Mouse (Mus musculus): ENCODE results near the gene Nckap5. TPM values are rescaled to one million over a fixed set of nuclear protein-coding genes. Genes with fewer than 3 reads are reported as not detected.

Nckap5 gene
- total and polyA plus RNA-seq, 2 experiments, result 0.37 to 0.70 TPM

- 82% methylated on average over 3 of the region's 3 CpGs for WGBS
- Histone ChIP-seq H3K27me3 (ENCODE audit: control insufficient read depth, insufficient read depth, low read length) (no peaks in the 10 kb centered on the region), H3K27ac (replicated peaks; ENCODE audit: insufficient read depth, low read depth, low read length) (no peak overlapping the region), H3K4me1 (ENCODE audit: control insufficient read depth, insufficient read depth, low read length) (no peaks in the 10 kb centered on the region), H3K36me3 (ENCODE audit: control insufficient read depth, insufficient read depth, low read length) (no peaks in the 10 kb centered on the region), H3K4me3 (ENCODE audit: insufficient read depth, low read depth, low read length) (no peak overlapping the region), H3K9ac (ENCODE audit: low read depth, low read length) (no peak overlapping the region), H3K79me2 (ENCODE audit: control insufficient read depth, insufficient read depth, low read length) (no peaks in the 10 kb centered on the region)
- DNase-seq (ENCODE audit: extremely low read depth, low read depth, low spot score), result no peak
- no peak for TF ChIP-seq CTCF (IDR thresholded peaks at IDR 0.05; ENCODE audit: low read depth, low read length)
- TF ChIP-seq POLR2A (IDR thresholded peaks at IDR 0.05; ENCODE audit: extremely low read depth, insufficient read depth, low read length), result no peak
These were observed 491.3 kb downstream of the Nckap5 start for GRCm38 (mm10) chr1:126339250-126339649.

DNA sequence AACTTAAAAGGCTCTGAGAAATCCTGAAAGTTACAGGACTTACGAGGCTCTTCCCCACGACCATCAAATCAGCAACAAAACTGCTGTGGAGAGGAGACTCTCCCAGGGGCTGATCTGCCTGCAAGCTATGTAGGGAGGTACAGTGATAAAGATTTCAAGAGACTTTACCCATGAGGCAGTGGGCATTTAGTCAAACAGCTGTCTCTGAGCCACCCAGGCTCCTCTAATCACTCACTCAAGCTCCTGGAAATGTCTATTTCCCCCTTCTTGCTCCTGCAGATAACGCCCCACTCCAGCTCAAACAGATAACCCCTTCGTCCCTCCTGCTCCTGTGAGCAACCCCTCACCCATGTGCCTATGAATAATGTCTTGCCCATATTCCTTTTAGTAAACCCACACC is 496.4 kb downstream of the Nckap5 start:
- H3K27ac ChIP-seq (replicated peaks; ENCODE audit: insufficient read depth, low read depth, low read length), result no peak overlapping the region
- no peak overlapping the region for H3K4me3 ChIP-seq (ENCODE audit: insufficient read depth, low read depth, low read length)
- H3K9ac ChIP-seq (ENCODE audit: low read depth, low read length), result no peak overlapping the region
- no peaks in the 10 kb centered on the region for H3K36me3 ChIP-seq (ENCODE audit: control insufficient read depth, insufficient read depth, low read length)
- H3K27me3 ChIP-seq (ENCODE audit: control insufficient read depth, insufficient read depth, low read length), result no peaks in the 10 kb centered on the region
- no peaks in the 10 kb centered on the region for H3K4me1 ChIP-seq (ENCODE audit: control insufficient read depth, insufficient read depth, low read length)
- no peak for DNase-seq (ENCODE audit: extremely low read depth, low read depth, low spot score)
- no peaks in the 10 kb centered on the region for H3K79me2 ChIP-seq (ENCODE audit: control insufficient read depth, insufficient read depth, low read length)
- 81% methylated on average over 4 of the region's 4 CpGs for WGBS
- TF ChIP-seq CTCF (IDR thresholded peaks at IDR 0.05; ENCODE audit: low read depth, low read length), result no peak
- TF ChIP-seq POLR2A (IDR thresholded peaks at IDR 0.05; ENCODE audit: extremely low read depth, insufficient read depth, low read length), result no peak

DNA sequence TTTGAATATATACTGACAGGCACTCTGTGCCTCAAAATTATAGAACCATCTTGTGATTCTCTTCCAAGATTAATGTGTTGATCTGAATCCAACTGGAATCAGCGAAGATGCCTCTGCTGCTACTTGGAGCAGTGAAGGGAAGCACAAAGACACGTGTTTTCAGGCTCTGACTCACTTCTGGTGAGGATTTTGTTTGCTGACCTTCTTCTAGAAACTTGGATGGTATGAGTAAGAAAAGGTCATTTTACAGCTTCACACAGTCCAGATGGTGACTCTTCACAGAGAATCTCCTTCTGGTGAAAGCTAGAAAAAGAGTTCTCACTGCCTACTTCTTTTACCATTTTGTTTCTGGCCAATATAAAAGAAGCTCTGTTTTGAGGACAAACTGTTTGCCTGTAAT is 498.6 kb downstream of the Nckap5 start:
- no peak overlapping the region for H3K9ac ChIP-seq (ENCODE audit: low read depth, low read length)
- no peaks in the 10 kb centered on the region for H3K79me2 ChIP-seq (ENCODE audit: control insufficient read depth, insufficient read depth, low read length)
- H3K36me3 ChIP-seq (ENCODE audit: control insufficient read depth, insufficient read depth, low read length), result no peaks in the 10 kb centered on the region
- DNase-seq (ENCODE audit: extremely low read depth, low read depth, low spot score), result no peak
- H3K27ac ChIP-seq (replicated peaks; ENCODE audit: insufficient read depth, low read depth, low read length), result no peak overlapping the region
- no peak overlapping the region for H3K4me3 ChIP-seq (ENCODE audit: insufficient read depth, low read depth, low read length)
- 78% methylated on average over 2 of the region's 2 CpGs for WGBS
- no peaks in the 10 kb centered on the region for H3K27me3 ChIP-seq (ENCODE audit: control insufficient read depth, insufficient read depth, low read length)
- H3K4me1 ChIP-seq (ENCODE audit: control insufficient read depth, insufficient read depth, low read length), result no peaks in the 10 kb centered on the region
- TF ChIP-seq CTCF (IDR thresholded peaks at IDR 0.05; ENCODE audit: low read depth, low read length), result no peak

DNA sequence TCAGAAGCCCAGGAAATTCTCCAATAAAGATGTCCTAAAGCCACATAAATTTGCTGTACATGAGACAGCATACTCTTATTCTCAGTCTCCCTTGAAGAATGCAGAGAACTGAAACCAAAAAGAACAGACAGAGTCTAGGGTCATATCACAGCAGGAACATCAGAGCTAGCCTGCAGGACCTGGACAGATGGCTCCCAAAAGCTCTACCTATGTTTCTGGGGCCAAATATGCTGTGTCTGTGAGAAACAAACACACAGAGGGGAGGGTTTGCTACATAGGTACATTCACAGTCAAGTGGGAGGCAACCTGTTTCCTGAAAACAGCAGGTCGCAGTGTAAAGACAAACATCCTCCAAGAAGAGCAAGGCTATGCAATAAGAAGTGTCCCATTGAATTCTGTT is 509.9 kb downstream of the Nckap5 start:
- Histone ChIP-seq H3K79me2 (ENCODE audit: control insufficient read depth, insufficient read depth, low read length) (no peaks in the 10 kb centered on the region), H3K9ac (ENCODE audit: low read depth, low read length) (no peak overlapping the region), H3K27me3 (ENCODE audit: control insufficient read depth, insufficient read depth, low read length) (no peaks in the 10 kb centered on the region), H3K4me1 (ENCODE audit: control insufficient read depth, insufficient read depth, low read length) (no peaks in the 10 kb centered on the region), H3K4me3 (ENCODE audit: insufficient read depth, low read depth, low read length) (no peak overlapping the region), H3K36me3 (ENCODE audit: control insufficient read depth, insufficient read depth, low read length) (no peaks in the 10 kb centered on the region), H3K27ac (replicated peaks; ENCODE audit: insufficient read depth, low read depth, low read length) (no peak overlapping the region)
- no peak for TF ChIP-seq CTCF (IDR thresholded peaks at IDR 0.05; ENCODE audit: low read depth, low read length)
- no peak for TF ChIP-seq POLR2A (IDR thresholded peaks at IDR 0.05; ENCODE audit: extremely low read depth, insufficient read depth, low read length)
- no peak for DNase-seq (ENCODE audit: extremely low read depth, low read depth, low spot score)
- 87% methylated on average over 1 of the region's 1 CpGs for WGBS

DNA sequence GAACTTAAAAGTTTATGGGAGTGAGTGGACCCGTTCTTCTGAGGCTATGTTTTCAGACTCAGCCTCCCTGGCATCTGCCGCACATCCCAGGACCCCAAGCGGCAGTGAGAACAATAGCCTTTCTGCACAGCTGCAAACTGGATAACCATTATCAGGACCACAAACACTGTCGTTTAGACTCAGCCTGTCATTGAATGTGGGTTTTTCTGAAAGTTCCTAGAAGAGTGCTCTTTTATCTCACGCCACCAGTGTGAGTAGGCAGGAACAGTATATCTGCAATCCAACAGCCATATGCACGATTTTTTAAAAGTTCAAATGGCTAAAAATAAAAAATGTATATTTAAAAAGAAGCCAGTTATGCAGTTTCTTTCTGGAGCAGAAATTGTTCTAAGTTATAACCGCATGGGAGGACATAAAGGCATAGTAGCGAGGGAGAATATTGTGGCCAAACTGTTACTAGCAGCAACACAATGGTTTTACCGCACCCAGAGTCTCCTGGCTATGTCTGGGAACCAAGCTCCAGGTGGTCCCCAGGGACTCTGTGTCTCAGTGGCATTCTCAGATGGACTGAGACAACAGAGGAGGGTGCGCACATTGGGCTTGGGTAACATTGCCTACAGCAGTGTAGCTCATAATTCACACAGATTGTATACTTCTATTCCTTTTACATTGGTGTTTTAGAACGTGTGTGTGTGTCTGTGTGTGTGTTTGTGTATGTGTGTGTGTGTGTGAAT is 512.6 kb downstream of the Nckap5 start:
- Histone ChIP-seq H3K27ac (replicated peaks; ENCODE audit: insufficient read depth, low read depth, low read length) (no peak overlapping the region), H3K79me2 (ENCODE audit: control insufficient read depth, insufficient read depth, low read length) (no peaks in the 10 kb centered on the region), H3K27me3 (ENCODE audit: control insufficient read depth, insufficient read depth, low read length) (no peaks in the 10 kb centered on the region), H3K4me1 (ENCODE audit: control insufficient read depth, insufficient read depth, low read length) (no peaks in the 10 kb centered on the region), H3K4me3 (ENCODE audit: insufficient read depth, low read depth, low read length) (no peak overlapping the region), H3K9ac (ENCODE audit: low read depth, low read length) (no peak overlapping the region), H3K36me3 (ENCODE audit: control insufficient read depth, insufficient read depth, low read length) (no peaks in the 10 kb centered on the region)
- 72% methylated on average over 11 of the region's 11 CpGs for WGBS
- no peak for DNase-seq (ENCODE audit: extremely low read depth, low read depth, low spot score)
- TF ChIP-seq CTCF (IDR thresholded peaks at IDR 0.05; ENCODE audit: low read depth, low read length) (no peak), POLR2A (IDR thresholded peaks at IDR 0.05; ENCODE audit: extremely low read depth, insufficient read depth, low read length) (no peak)

DNA sequence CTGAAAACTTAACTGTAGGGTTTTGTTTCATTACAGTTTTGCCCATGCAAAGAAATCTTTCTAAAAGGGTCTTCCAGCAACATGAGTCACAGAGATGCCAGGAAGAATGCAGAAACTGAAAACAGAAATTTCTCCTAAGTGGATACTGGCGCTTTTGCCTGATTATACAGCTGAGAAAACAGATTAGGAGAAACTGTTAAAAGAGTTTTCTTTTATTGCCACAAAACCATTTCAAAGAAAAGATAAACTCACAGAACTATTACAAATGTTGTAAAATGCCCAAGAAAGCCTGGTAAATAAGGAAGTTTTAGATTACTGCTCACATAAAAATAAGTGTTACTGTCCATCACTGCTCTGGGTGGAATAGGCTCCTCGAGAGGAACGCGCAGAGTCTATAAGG is 513.3 kb downstream of the Nckap5 start:
- DNase-seq (ENCODE audit: extremely low read depth, low read depth, low spot score), result no peak
- no peak overlapping the region for H3K9ac ChIP-seq (ENCODE audit: low read depth, low read length)
- no peak for TF ChIP-seq POLR2A (IDR thresholded peaks at IDR 0.05; ENCODE audit: extremely low read depth, insufficient read depth, low read length)
- TF ChIP-seq CTCF (IDR thresholded peaks at IDR 0.05; ENCODE audit: low read depth, low read length), result no peak
- H3K27me3 ChIP-seq (ENCODE audit: control insufficient read depth, insufficient read depth, low read length), result no peaks in the 10 kb centered on the region
- H3K27ac ChIP-seq (replicated peaks; ENCODE audit: insufficient read depth, low read depth, low read length), result no peak overlapping the region
- H3K4me1 ChIP-seq (ENCODE audit: control insufficient read depth, insufficient read depth, low read length), result no peaks in the 10 kb centered on the region
- no peaks in the 10 kb centered on the region for H3K36me3 ChIP-seq (ENCODE audit: control insufficient read depth, insufficient read depth, low read length)
- H3K4me3 ChIP-seq (ENCODE audit: insufficient read depth, low read depth, low read length), result no peak overlapping the region
- H3K79me2 ChIP-seq (ENCODE audit: control insufficient read depth, insufficient read depth, low read length), result no peaks in the 10 kb centered on the region
- 94% methylated on average over 4 of the region's 4 CpGs for WGBS

Measured in liver, adult 2 months (tissue).